Mouse (Mus musculus) B cell, adult (primary cell): ENCODE measurements around the gene Rmnd5a. TPM values are rescaled to one million over a fixed set of nuclear protein-coding genes. Genes with fewer than 3 reads are reported as not detected.

Experiments used
- total RNA-seq: library from RNA; stranded (reverse); gene quantifications from 4 replicates; pipeline ENCODE4 v1.2.4, GENCODE M21; 2023; ENCODE audit not compliant: inconsistent age

Gene Rmnd5a
- total RNA-seq, result 55.9 to 56.5 TPM (median 56.3 TPM) in 4 replicates

GRCm38 (mm10) chr6:71440492-71441250 lies at the start of gene Rmnd5a:
Gene Rmnd5a, minus strand, starts transcription at chr6:71440637.

DNA sequence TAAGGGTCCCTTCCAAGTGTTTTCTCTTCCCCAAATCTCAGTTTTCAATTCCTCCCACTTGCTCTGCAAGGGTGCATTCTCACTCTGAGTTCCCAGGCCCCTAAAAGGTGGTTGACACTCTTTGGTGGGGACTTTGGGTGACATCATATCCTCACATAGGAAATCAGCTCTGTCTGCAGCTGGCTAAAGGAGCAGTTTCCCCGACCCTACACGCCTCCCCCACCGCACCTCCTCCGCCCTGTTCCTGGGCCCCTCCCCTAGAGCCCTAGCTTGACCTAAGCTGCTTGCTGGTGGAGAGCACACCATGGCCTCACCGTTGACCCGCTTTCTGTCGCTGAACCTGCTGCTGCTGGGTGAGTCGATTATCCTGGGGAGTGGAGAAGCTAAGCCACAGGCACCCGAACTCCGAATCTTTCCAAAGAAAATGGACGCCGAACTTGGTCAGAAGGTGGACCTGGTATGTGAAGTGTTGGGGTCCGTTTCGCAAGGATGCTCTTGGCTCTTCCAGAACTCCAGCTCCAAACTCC lies 67.1 kb downstream of the Rmnd5a start, which contains the start of gene Cd8a:
Gene Cd8a (plus strand): TSS at position 179 of the 527 bp plus-strand sequence.

Other genes starting within 250 kb of the Rmnd5a start
- not detected in 4 replicates for gene Fabp1, start 240.8 kb downstream of the Rmnd5a start, total RNA-seq
- 35.0 to 42.6 TPM (median 37.4 TPM) in 4 replicates for gene Krcc1, start 169.0 kb downstream of the Rmnd5a start, total RNA-seq
- not detected in 4 replicates for gene Smyd1, start 118.4 kb downstream of the Rmnd5a start, total RNA-seq
- 0.35 to 1.2 TPM in 2 of 4 replicates, not detected in the others for gene Cd8b1, start 117.8 kb downstream of the Rmnd5a start, total RNA-seq
- 0.19 to 0.39 TPM in 2 of 4 replicates, not detected in the others for gene Cd8a, start 67.2 kb downstream of the Rmnd5a start, total RNA-seq
- 24.0 to 29.3 TPM (median 25.9 TPM) in 4 replicates for gene Rnf103, start 53.3 kb upstream of the Rmnd5a start, total RNA-seq
- gene Chmp3, start 103.2 kb upstream of the Rmnd5a start, total RNA-seq, result 49.8 to 52.8 TPM (median 51.0 TPM) in 4 replicates
- gene Kdm3a, start 192.4 kb upstream of the Rmnd5a start, total RNA-seq, result 109 to 128 TPM (median 116 TPM) in 4 replicates